Mouse (Mus musculus): Measurements from ENCODE around the gene Gm13275. TPM values are rescaled to one million over a fixed set of nuclear protein-coding genes. Genes with fewer than 3 reads are reported as not detected.

The Gm13275 gene
- total RNA-seq (2023): not detected in 4 replicates

DNA sequence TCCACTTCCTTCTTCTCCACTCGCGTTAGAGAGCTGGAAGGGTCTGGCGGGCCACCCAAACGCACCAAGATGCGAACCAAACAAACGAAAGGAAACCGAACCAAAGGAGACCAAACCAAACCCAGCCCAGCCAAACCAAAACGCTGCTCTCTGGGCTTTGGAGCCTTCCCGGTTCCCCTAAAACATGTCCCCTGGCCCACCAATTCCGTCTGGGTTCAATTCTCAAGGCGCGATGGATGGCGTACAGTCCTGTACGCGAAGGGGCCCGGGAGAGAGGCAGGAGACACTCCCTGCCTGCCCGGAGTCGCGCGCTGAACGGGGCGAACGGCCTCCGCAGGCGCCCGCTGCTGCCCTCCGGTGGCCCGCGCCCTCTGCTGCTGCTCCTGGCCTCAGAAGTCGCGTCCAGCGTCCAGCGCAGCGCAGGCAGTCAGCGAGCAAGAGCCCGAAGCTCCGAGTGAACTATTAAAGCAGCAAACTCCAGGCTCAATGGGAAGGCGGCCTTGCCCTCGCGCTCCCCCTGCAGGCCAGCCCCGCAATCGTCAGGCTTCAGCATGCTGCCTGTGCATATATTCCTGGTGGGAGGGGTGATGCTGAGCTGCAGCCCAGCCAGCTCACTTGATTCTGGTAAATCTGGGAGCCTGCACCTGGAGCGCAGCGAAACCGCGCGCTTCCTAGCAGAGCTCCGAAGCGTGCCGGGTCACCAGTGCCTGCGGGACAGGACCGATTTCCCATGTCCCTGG is at the start of gene Gm13275:
Gm13275 (plus strand) TSS at position 552 of the 740 bp plus-strand sequence.

DNA sequence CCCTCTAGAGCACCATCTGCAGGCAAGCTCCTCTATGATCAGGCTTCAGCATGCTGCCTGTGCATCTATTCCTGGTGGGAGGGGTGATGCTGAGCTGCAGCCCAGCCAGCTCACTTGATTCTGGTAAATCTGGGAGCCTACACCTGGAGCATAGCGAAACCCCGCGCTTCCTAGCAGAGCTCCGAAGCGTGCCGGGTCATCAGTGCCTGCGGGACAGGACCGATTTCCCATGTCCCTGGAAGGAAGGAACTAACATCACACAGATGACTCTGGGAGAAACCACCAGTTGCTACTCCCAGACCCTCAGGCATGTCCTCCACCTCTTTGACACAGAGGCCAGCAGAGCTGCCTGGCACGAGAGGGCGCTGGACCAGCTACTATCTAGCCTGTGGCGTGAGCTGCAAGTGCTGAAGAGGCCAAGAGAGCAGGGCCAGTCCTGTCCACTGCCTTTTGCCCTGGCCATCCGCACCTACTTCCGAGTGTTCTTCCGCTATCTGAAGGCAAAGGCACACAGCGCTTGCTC is 39.4 kb upstream of the Gm13275 start, which contains the start of gene Gm13271:
Gm13271 (plus strand) TSS at position 51 of the 523 bp plus-strand sequence.

GRCm38 (mm10) chr4:88759610-88760268 is 34.5 kb upstream of the Gm13275 start, which contains the start of gene Gm13283:
Gene Gm13283 (plus strand): TSS chr4:88760119.

DNA sequence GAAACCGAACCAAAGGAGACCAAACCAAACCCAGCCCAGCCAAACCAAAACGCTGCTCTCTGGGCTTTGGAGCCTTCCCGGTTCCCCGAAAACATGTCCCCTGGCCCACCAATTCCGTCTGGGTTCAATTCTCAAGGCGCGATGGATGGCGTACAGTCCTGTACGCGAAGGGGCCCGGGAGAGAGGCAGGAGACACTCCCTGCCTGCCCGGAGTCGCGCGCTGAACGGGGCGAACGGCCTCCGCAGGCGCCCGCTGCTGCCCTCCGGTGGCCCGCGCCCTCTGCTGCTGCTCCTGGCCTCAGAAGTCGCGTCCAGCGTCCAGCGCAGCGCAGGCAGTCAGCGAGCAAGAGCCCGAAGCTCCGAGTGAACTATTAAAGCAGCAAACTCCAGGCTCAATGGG is 20.8 kb upstream of the Gm13275 start, which contains the start of gene Gm13290:
Gm13290 (plus strand) TSS at position 301 of the 400 bp plus-strand sequence.

DNA sequence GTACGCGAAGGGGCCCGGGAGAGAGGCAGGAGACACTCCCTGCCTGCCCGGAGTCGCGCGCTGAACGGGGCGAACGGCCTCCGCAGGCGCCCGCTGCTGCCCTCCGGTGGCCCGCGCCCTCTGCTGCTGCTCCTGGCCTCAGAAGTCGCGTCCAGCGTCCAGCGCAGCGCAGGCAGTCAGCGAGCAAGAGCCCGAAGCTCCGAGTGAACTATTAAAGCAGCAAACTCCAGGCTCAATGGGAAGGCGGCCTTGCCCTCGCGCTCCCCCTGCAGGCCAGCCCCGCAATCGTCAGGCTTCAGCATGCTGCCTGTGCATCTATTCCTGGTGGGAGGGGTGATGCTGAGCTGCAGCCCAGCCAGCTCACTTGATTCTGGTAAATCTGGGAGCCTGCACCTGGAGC is 17.7 kb upstream of the Gm13275 start, which contains the start of gene Gm13289:
Gm13289 (plus strand) TSS at position 301 of the 400 bp plus-strand sequence.

GRCm38 (mm10) chr4:88779550-88779949 is 14.7 kb upstream of the Gm13275 start, which contains the start of gene Gm13272:
Gene Gm13272 (plus strand): TSS chr4:88779850.

DNA sequence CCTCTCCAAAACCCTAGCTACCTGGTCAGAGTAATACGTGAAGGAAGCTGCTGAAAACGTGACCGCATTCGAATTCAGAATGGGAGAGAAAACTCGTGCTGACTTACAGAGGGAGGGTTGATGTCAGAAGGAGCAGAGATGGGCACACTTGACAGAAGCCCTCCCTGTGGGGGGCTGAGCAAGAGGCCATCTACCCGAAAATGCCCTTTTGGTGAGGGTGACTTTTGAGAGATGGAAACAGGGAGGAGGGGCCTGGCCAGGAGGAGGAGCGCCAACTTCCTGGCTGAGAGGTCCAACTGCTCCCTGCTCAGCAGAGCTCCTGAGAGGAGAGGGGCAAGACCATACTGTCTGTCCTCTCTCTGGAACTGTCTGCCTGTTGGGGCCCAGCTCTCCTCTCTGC is 12.5 kb upstream of the Gm13275 start, which contains the start of gene Ifnz:
Ifnz (plus strand) TSS at position 301 of the 400 bp plus-strand sequence.

DNA sequence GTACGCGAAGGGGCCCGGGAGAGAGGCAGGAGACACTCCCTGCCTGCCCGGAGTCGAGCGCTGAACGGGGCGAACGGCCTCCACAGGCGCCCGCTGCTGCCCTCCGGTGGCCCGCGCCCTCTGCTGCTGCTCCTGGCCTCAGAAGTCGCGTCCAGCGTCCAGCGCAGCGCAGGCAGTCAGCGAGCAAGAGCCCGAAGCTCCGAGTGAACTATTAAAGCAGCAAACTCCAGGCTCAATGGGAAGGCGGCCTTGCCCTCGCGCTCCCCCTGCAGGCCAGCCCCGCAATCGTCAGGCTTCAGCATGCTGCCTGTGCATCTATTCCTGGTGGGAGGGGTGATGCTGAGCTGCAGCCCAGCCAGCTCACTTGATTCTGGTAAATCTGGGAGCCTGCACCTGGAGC is 8.9 kb upstream of the Gm13275 start, which contains the start of gene Gm13276:
Gm13276 (plus strand) TSS at position 301 of the 400 bp plus-strand sequence.

DNA sequence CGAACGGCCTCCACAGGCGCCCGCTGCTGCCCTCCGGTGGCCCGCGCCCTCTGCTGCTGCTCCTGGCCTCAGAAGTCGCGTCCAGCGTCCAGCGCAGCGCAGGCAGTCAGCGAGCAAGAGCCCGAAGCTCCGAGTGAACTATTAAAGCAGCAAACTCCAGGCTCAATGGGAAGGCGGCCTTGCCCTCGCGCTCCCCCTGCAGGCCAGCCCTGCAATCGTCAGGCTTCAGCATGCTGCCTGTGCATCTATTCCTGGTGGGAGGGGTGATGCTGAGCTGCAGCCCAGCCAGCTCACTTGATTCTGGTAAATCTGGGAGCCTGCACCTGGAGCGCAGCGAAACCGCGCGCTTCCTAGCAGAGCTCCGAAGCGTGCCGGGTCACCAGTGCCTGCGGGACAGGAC is 5.9 kb upstream of the Gm13275 start, which contains the start of gene Gm13277:
Gm13277 (plus strand) TSS at position 231 of the 400 bp plus-strand sequence.

DNA sequence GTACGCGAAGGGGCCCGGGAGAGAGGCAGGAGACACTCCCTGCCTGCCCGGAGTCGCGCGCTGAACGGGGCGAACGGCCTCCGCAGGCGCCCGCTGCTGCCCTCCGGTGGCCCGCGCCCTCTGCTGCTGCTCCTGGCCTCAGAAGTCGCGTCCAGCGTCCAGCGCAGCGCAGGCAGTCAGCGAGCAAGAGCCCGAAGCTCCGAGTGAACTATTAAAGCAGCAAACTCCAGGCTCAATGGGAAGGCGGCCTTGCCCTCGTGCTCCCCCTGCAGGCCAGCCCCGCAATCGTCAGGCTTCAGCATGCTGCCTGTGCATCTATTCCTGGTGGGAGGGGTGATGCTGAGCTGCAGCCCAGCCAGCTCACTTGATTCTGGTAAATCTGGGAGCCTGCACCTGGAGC is 3.0 kb upstream of the Gm13275 start, which contains the start of gene Gm13278:
Gm13278 (plus strand) TSS at position 301 of the 400 bp plus-strand sequence.

GRCm38 (mm10) chr4:88797097-88797496 is 2.8 kb downstream of the Gm13275 start, which contains the start of gene Gm13279:
Gene Gm13279 (plus strand): TSS chr4:88797397.

GRCm38 (mm10) chr4:88799365-88799764 is 5.1 kb downstream of the Gm13275 start, which contains the start of gene Gm13285:
Gene Gm13285 (plus strand): TSS chr4:88799665.

DNA sequence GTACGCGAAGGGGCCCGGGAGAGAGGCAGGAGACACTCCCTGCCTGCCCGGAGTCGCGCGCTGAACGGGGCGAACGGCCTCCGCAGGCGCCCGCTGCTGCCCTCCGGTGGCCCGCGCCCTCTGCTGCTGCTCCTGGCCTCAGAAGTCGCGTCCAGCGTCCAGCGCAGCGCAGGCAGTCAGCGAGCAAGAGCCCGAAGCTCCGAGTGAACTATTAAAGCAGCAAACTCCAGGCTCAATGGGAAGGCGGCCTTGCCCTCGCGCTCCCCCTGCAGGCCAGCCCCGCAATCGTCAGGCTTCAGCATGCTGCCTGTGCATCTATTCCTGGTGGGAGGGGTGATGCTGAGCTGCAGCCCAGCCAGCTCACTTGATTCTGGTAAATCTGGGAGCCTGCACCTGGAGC is 8.7 kb downstream of the Gm13275 start, which contains the start of gene Gm13287:
Gm13287 (plus strand) TSS at position 301 of the 400 bp plus-strand sequence.

GRCm38 (mm10) chr4:88805231-88805630 is 10.9 kb downstream of the Gm13275 start, which contains the start of gene Gm13288:
Gene Gm13288 (plus strand): TSS chr4:88805531.

DNA sequence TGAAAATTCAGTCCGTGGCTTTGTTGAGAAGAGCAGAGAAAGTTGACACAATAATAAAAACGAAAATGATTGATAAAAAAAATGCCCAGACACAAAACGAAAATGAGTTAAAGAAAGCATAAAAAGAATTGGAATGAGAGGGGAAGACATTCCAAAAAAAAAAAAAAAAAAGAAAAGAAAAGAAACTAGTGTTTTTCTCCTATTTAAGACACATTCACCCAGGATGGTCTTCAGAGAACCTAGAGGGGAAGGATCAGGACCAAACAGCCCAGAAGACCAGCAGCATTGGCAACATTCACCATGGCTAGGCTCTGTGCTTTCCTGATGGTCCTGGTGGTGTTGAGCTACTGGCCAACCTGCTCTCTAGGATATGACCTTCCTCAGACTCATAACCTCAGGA is 21.6 kb downstream of the Gm13275 start, which contains the start of gene Ifna7:
Ifna7 (plus strand) TSS at position 301 of the 400 bp plus-strand sequence.

GRCm38 (mm10) chr4:88819659-88820058 is 25.4 kb downstream of the Gm13275 start, which contains the start of gene Ifna11:
Gene Ifna11 (plus strand): TSS chr4:88819959.

GRCm38 (mm10) chr4:88827116-88827515 is 32.8 kb downstream of the Gm13275 start, which contains the start of gene Ifna6:
Gene Ifna6 (plus strand): TSS chr4:88827416.

GRCm38 (mm10) chr4:88835225-88835624 is 40.9 kb downstream of the Gm13275 start, which contains the start of gene Ifna5:
Gene Ifna5 (plus strand): TSS chr4:88835525.

GRCm38 (mm10) chr4:88841438-88841911 is 47.2 kb downstream of the Gm13275 start, which contains the start of gene Ifna4:
Gene Ifna4 (plus strand): TSS chr4:88841861.

Data from B cell, adult 62 days (primary cell).